Mouse (Mus musculus) myocyte (in vitro differentiated cells): Measurements from ENCODE around the gene Gm21188.
"Not testable (repeated sequence)": the region's sequence is repeated elsewhere in the genome, so short reads cannot be mapped to it uniquely, and the experiment has no call there.

Experiments used
- E2F4 ChIP-seq: IDR thresholded peaks from one replicate; pipeline ENCODE4 v1.6.1; 2011; ENCODE audit warnings: mild to moderate bottlenecking, control low read depth, moderate library complexity; ENCODE audit not compliant: insufficient read depth
- MAX ChIP-seq: IDR thresholded peaks from one replicate; pipeline ENCODE4 v1.6.1; 2011; ENCODE audit warnings: low read depth, mild to moderate bottlenecking, control low read depth
- MYOG ChIP-seq, 3 experiments: IDR thresholded peaks; one replicate each; pipeline ENCODE4 v1.6.1; 2011; ENCODE audit warnings: control low read depth in 2 of 3, low read depth in 2 of 3, mild to moderate bottlenecking in 2 of 3; ENCODE audit not compliant: insufficient read length in 2 of 3, control insufficient read depth in 1 of 3, insufficient read depth in 1 of 3
- POLR2A ChIP-seq: IDR thresholded peaks from one replicate; pipeline ENCODE4 v1.6.1; 2011; ENCODE audit warnings: low read depth, mild to moderate bottlenecking, control low read depth, moderate library complexity; ENCODE audit not compliant: insufficient read length
- POLR2AphosphoS2 ChIP-seq: IDR thresholded peaks from one replicate; pipeline ENCODE4 v1.6.1; 2011; ENCODE audit warnings: low read depth, control low read depth; ENCODE audit not compliant: insufficient read length
- REST ChIP-seq: IDR thresholded peaks from one replicate; pipeline ENCODE4 v1.6.1; 2011; ENCODE audit warnings: mild to moderate bottlenecking, control low read depth, moderate library complexity; ENCODE audit not compliant: insufficient read depth, insufficient read length
- SRF ChIP-seq: IDR thresholded peaks from one replicate; pipeline ENCODE4 v1.6.1; 2011; ENCODE audit warnings: low read depth; ENCODE audit not compliant: control insufficient read depth, insufficient read length
- TCF12 ChIP-seq: IDR thresholded peaks from one replicate; pipeline ENCODE4 v1.6.1; 2011; ENCODE audit warnings: mild to moderate bottlenecking, control low read depth; ENCODE audit not compliant: poor library complexity, insufficient read depth, severe bottlenecking
- TCF3 ChIP-seq: IDR thresholded peaks from one replicate; pipeline ENCODE4 v1.6.1; 2011; ENCODE audit warnings: low read depth, control low read depth; ENCODE audit not compliant: insufficient read length
- USF1 ChIP-seq: IDR thresholded peaks from one replicate; pipeline ENCODE4 v1.6.1; 2011; ENCODE audit warnings: low read depth, mild to moderate bottlenecking, control low read depth, moderate library complexity

- TF ChIP-seq POLR2A; MYOG (IDR thresholded peaks at IDR 0.05; ENCODE audit: control insufficient read depth in 1 of 3, insufficient read depth in 1 of 3, insufficient read length in 2 of 3, low read depth in 2 of 3); E2F4; USF1; POLR2AphosphoS2; TCF12; SRF; MAX; REST; TCF3: not testable (repeated sequence)
Measured at GRCm38 (mm10) chr13:120037881-120038280, 14.1 kb downstream of the Gm21188 start.
